Mouse (Mus musculus): ENCODE measurements at regions not wholly inside any gene's neighbourhood (a gene's known extent, or its start where the extent isn't known, plus 50 kb on each side); places are given as distances from the start of the nearest gene placed in this dataset.

GRCm38 (mm10) chr15:59245927-59246649 is 357.0 kb downstream of the Gm49356 start:
- TF ChIP-seq CTCF (IDR thresholded peaks at IDR 0.05; ENCODE audit: low read depth), result no peak
- no peak for TF ChIP-seq EP300 (IDR thresholded peaks at IDR 0.05; ENCODE audit: low read depth)
